Mouse (Mus musculus) urinary bladder, postnatal 10 days (tissue): ENCODE results near the gene Olfr1013.

Experiments used
- DNase-seq: peaks from one replicate; pipeline ENCODE4 v3.0.0; 2022; ENCODE audit warnings: low spot score

The Olfr1013 gene

DNA sequence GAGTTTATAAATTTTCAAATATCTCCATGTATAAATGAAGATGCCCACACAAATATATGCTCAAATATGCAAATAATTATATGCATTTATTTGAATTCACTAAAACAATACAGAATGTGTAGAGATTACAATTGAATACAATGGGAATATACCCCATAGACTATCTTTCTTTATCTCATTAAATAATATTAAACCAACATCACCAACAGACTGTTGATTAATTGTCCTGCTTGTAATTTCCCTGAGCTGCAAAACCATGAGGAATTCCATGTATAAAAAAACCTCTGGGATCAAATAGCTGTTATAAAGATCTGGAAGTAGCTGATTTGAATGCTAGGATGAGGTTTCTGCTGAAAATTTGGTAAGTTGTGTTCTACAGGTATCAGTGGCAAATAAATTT lies at the start of gene Olfr1013:
Gene Olfr1013, plus strand, starts transcription at position 301 of the 400 bp plus-strand sequence.
- DNase-seq, result no peak

DNA sequence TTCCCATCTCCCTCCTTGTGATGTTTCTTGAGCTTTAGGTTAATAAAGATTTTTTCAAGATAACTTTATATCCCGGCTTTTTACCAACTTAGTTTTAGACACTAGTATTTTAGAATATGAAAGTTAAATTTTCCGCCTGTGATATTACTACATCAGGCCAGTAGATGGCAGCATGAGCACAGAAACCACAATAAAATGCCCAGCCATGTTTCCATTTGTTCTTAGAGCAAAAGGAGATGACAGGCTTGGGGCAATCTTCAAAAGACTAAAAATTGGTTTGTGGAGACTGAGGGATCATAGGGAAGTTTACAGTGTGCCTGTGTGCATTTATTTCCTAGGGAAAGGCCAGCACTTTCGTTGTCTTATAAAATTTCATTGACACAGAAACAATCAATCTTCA lies 41.1 kb upstream of the Olfr1013 start:
- no peak for DNase-seq

GRCm38 (mm10) chr2:85753822-85754221 lies 13.1 kb upstream of the Olfr1013 start:
- no peak for DNase-seq

DNA sequence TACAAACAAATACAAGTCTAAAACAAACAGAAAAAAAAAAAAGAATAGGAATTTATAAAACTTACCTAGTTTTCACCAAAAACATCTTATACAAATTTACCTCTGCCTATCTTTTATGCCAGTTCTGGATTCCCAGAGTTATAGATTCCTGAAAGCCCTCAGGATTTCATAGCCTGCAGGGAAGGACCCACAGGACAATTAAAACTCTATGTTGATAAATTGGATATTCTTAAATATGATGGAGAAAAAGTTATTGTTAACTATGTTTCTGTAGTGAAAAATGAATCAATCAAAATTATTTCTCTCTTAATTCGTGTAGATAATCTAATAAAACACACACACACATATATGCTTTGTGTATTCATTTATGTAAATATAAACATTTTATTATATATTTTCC lies 4.2 kb upstream of the Olfr1013 start, which contains the start of gene Olfr1012:
Gene Olfr1012, minus strand, starts transcription at position 101 of the 400 bp plus-strand sequence.
- no peak for DNase-seq

DNA sequence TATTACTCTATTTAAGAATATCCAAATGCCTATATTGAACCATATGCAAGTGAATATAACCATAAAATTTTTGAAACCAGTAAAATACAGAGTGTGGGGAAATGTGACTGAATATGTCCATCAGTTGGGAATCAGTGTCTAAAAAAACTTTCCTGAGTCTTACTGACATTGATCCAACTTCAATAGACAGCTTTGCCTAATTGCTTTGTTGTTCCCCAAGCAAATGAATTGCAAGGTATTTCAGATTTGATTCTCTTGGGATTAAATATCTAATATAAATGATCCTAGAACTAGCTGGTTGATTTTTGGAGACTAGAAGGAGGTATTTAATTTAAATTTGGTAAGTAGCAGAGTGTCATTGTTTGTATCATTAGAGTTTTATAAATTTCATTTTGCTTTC lies 5.5 kb downstream of the Olfr1013 start, which contains the start of gene Olfr1014:
Gene Olfr1014, plus strand, starts transcription at position 301 of the 400 bp plus-strand sequence.
- DNase-seq, result no peak

DNA sequence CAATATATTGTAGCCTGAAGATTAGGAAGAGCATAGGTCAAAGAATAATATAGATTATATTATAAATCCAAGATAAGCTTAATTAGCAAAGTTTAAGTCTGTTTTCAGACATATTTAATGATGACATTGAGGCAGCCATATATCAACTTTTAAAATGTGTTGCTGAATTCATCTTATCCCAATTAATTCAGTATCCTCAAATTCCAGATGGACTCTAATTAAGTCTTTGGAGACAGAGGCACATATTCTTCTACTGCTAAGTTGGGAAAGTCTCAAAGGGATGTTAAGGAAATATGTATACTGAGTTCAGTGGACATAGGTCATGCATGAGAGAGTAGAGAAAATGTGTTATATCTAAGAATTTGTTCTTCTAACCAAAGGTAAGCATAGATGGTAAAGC lies 14.8 kb downstream of the Olfr1013 start, which contains the start of gene Olfr1015:
Gene Olfr1015, plus strand, starts transcription at position 301 of the 400 bp plus-strand sequence.
- no peak for DNase-seq

DNA sequence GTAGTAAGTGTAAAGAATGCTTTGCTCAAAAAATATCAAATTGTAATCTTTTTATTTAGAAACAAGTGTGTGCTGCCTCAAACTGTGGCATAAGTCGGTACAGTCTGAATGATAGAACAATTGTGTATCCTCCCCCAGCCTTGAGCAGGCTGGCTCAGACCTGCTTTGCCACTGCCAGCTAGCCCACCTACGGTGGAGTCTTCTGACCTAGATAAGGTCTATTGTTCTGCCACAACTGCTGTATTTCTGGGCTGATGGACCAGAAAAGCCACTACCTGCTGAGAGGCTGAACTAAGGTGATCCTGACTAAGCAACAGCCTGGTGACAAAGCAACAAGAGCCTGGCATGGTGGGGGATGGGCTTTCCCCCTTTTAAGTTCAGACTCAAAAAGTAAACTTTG lies 25.4 kb downstream of the Olfr1013 start:
- no peak for DNase-seq

DNA sequence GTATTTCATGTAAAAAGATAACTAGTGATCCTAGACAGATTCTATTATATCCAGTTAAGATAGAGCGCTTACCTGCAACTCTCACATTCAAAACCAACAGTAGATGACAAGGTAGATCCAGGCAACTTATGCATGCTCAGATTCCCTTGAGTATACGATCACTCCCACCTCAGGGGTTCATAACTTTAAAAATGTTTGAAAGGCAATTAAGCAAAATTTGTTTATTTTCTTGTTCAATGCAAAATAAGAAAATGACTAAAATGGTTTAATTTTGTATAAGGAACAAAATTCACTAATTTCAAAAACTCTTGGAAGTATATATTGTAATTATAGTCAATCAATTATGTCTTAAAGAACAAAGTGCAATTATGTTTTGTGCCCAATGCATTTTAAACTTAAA lies 35.5 kb downstream of the Olfr1013 start, which contains the start of gene Olfr1016:
Gene Olfr1016, minus strand, starts transcription at position 101 of the 400 bp plus-strand sequence.
- DNase-seq, result no peak

GRCm38 (mm10) chr2:85804501-85804900 lies 37.6 kb downstream of the Olfr1013 start:
- DNase-seq, result no peak

DNA sequence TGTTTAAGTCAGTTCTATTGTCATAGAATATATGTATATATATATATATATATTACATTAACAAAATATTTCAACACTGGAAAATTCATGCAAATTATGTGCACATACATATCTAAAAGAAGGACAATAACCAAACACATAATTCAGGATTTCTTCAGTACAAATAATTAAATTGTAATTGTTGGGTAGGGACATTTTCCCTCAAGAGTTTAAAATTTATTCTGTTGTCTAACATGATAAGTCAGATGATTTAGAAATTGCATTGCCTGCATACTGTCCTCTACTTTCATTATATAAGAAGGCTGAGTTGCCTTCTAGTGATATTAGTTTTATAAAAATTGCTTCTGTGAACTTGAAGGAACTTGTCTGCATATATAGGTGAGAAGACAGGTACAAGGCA lies 51.3 kb downstream of the Olfr1013 start, which contains the start of gene Olfr1018:
Gene Olfr1018, plus strand, starts transcription at position 301 of the 400 bp plus-strand sequence.
- DNase-seq, result no peak
